10 mouse cellular contexts compared by ENCODE assay signal in the genomic region with DNA sequence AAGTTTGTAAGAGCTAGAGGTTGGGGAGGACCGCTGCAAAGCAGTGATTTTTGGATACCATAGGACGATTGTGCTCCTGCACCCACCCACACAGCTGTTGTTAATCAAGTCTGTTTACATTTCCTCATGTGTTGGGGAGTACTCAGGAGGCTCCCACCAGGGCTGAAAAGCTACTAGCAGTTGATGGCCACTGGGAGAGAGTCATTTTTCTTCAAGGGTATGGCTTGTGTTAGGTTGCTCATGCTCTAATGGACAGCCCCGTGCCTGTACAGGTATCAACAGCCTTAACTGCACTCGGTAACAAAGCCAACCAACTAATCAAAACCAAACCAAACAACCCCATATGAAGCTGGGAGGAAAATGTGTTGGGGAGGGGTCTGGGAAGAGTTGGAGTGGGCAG. TPM values are rescaled to one million over a fixed set of nuclear protein-coding genes. Genes with fewer than 3 reads are reported as not detected.
A peak's percentile ranks its signal among the peaks of the same experiment; 100 is the strongest.
DNase-seq lines count a peak whose midpoint lies in the region; ATAC-seq and TF ChIP-seq lines count a peak whose summit lies in the region.
"Had no signal": no experiment of that assay in that cellular context is flagged by ENCODE, and none has a peak within 500 bp of the region (broad histone marks: within the 10 kb centered on the region; RNA-seq: fewer than 3 reads in every experiment).

No protein-coding gene starts in this region.

- H3K4me2 ChIP-seq in heart, embryonic 16.5 days (ENCODE audit: low read depth, low read length): no peak overlapping the region
- H3K4me2 ChIP-seq in midbrain, embryonic 11.5 days: no peak overlapping the region
- H3K4me2 ChIP-seq in midbrain, embryonic 14.5 days (ENCODE audit: low read length): no peak overlapping the region

- no peaks in the 10 kb centered on the region for H3K9me3 ChIP-seq in heart, embryonic 16.5 days (replicated peaks; ENCODE audit: control insufficient read depth, low read length)
- no peaks in the 10 kb centered on the region for H3K9me3 ChIP-seq in midbrain, embryonic 11.5 days (ENCODE audit: control insufficient read depth, low read length)
- no peaks in the 10 kb centered on the region for H3K9me3 ChIP-seq in midbrain, embryonic 14.5 days (ENCODE audit: control insufficient read depth, low read length)
- no peaks in the 10 kb centered on the region for H3K9me3 ChIP-seq in limb, embryonic 10.5 days (replicated peaks)

- no peaks in the 10 kb centered on the region for H3K36me3 ChIP-seq in heart, embryonic 16.5 days (ENCODE audit: control insufficient read depth, insufficient read depth)
- H3K36me3 ChIP-seq in midbrain, embryonic 11.5 days (ENCODE audit: control insufficient read depth, insufficient read depth, low read length): no peaks in the 10 kb centered on the region
- H3K36me3 ChIP-seq in midbrain, embryonic 14.5 days (ENCODE audit: control insufficient read depth, insufficient read depth, low read length): no peaks in the 10 kb centered on the region
- no peaks in the 10 kb centered on the region for H3K36me3 ChIP-seq in limb, embryonic 10.5 days
- H3K36me3 ChIP-seq in small intestine, adult 2 months (ENCODE audit: control insufficient read depth, insufficient read depth, low read length): peaks cover 10% of the 10 kb centered on the region

- peaks cover 9% of the 10 kb centered on the region; the same call in 1 of the 2 replicates for H3K4me1 ChIP-seq in heart, embryonic 16.5 days (ENCODE audit: control insufficient read depth, insufficient read depth, low read length)
- H3K4me1 ChIP-seq in midbrain, embryonic 11.5 days (ENCODE audit: control insufficient read depth, insufficient read depth, low read length): 0 out of 2 replicates have a peak, but pooled peaks cover 2% of the 10 kb centered on the region
- H3K4me1 ChIP-seq in midbrain, embryonic 14.5 days (ENCODE audit: control insufficient read depth, insufficient read depth, low read length): no peaks in the 10 kb centered on the region
- H3K4me1 ChIP-seq in limb, embryonic 10.5 days: peaks cover 23% of the 10 kb centered on the region
- peaks cover 13% of the 10 kb centered on the region; the same call in 1 of the 2 replicates for H3K4me1 ChIP-seq in small intestine, adult 2 months (ENCODE audit: control insufficient read depth, insufficient read depth, insufficient read length, low read length)

- 73% methylated on average over 4 of the region's 4 CpGs for WGBS in heart, embryonic 16.5 days
- 84% methylated on average over 4 of the region's 4 CpGs for WGBS in midbrain, embryonic 11.5 days
- 95% methylated on average over 4 of the region's 4 CpGs for WGBS in midbrain, embryonic 14.5 days
- 25% methylated on average over 4 of the region's 4 CpGs for WGBS in limb, embryonic 10.5 days
- WGBS in small intestine, adult 2 months: 53% methylated on average over 4 of the region's 4 CpGs

- H3K4me3 ChIP-seq in heart, embryonic 16.5 days (ENCODE audit: low read length): no peak overlapping the region
- no peak overlapping the region for H3K4me3 ChIP-seq in midbrain, embryonic 11.5 days (ENCODE audit: low read depth, low read length)
- no peak overlapping the region for H3K4me3 ChIP-seq in midbrain, embryonic 14.5 days (replicated peaks; ENCODE audit: low read depth, low read length)
- no peak overlapping the region for H3K4me3 ChIP-seq in limb, embryonic 10.5 days
- no peak overlapping the region for H3K4me3 ChIP-seq in small intestine, adult 2 months (ENCODE audit: low read depth, low read length)

- peak overlapping the region; percentile 94; the same call in 1 of the 2 replicates for H3K27ac ChIP-seq in heart, embryonic 16.5 days (ENCODE audit: low read length)
- H3K27ac ChIP-seq in midbrain, embryonic 11.5 days (ENCODE audit: low read depth, low read length): no peak overlapping the region
- H3K27ac ChIP-seq in midbrain, embryonic 14.5 days (replicated peaks; ENCODE audit: low read depth, low read length): no peak overlapping the region
- H3K27ac ChIP-seq in limb, embryonic 10.5 days: peak overlapping the region; percentile 89
- H3K27ac ChIP-seq in small intestine, adult 2 months (ENCODE audit: insufficient read depth, low read depth, low read length): peak overlapping the region; percentile 96; the same call in 1 of the 2 replicates

- no peak for TF ChIP-seq POLR2A in small intestine, adult 2 months (IDR thresholded peaks at IDR 0.05; ENCODE audit: low read depth, low read length)

- no peak for TF ChIP-seq CTCF in small intestine, adult 2 months (IDR thresholded peaks at IDR 0.05; ENCODE audit: extremely low read depth, insufficient read length, insufficient replicate concordance, low read depth, low read length)

- DNase-seq in heart, postnatal 4 days: no peak
- DNase-seq in midbrain, embryonic 11.5 days (ENCODE audit: low spot score, missing footprints): no peak
- no peak for DNase-seq in midbrain, embryonic 14.5 days
- DNase-seq in limb, embryonic 10.5 days (ENCODE audit: low spot score): peak; percentile 46
- DNase-seq in right cerebral cortex, postnatal 10 days (ENCODE audit: low spot score in 2 of 2): no peak
- DNase-seq in layer of hippocampus, adult 8-10 months (ENCODE audit: low spot score in 2 of 2): no peak
- DNase-seq: cerebellum, adult 18-20 months had no signal

- H3K27me3 ChIP-seq in heart, embryonic 16.5 days (ENCODE audit: control insufficient read depth, insufficient read depth, low read length): no peaks in the 10 kb centered on the region
- no peaks in the 10 kb centered on the region for H3K27me3 ChIP-seq in midbrain, embryonic 11.5 days (ENCODE audit: control insufficient read depth, insufficient read depth, low read length)
- no peaks in the 10 kb centered on the region for H3K27me3 ChIP-seq in midbrain, embryonic 14.5 days (ENCODE audit: control insufficient read depth, insufficient read depth, low read length)
- no peaks in the 10 kb centered on the region for H3K27me3 ChIP-seq in limb, embryonic 10.5 days (ENCODE audit: low read depth, poor library complexity, severe bottlenecking)
- H3K27me3 ChIP-seq in small intestine, adult 2 months (ENCODE audit: control insufficient read depth, insufficient read depth, low read length): no peaks in the 10 kb centered on the region

- no peak overlapping the region for H3K9ac ChIP-seq in heart, embryonic 16.5 days (ENCODE audit: low read length)
- H3K9ac ChIP-seq in midbrain, embryonic 11.5 days (ENCODE audit: low read length): no peak overlapping the region
- H3K9ac ChIP-seq in midbrain, embryonic 14.5 days (replicated peaks; ENCODE audit: low read length): no peak overlapping the region

- no peak for ATAC-seq in heart, embryonic 16.5 days (replicated peaks; ENCODE audit: extremely low read depth, insufficient read depth, low FRiP score)
- ATAC-seq in midbrain, embryonic 11.5 days (ENCODE audit: low FRiP score): peak; percentile 7; the same call in 1 of the 2 replicates
- ATAC-seq in midbrain, embryonic 14.5 days (ENCODE audit: low FRiP score, low TSS enrichment): no peak

RNA-seq across cellular contexts. Expression of a gene that starts 1.1 kb away (rescaled TPM):
- polyA plus RNA-seq in heart, embryonic 16.5 days (2015; fragmentation: Nextera tagmentation; extraction: Ambion mirVana): 158 and 184 TPM in 2 replicates
- 100 to 1,000 TPM; 162 to 179 TPM for total RNA-seq in heart, postnatal 4 days (2021)
- polyA plus RNA-seq in midbrain, embryonic 11.5 days (2014; fragmentation: Nextera tagmentation; extraction: Ambion mirVana): 81.0 and 95.7 TPM in 2 replicates
- 47.6 and 131 TPM in 2 replicates for polyA plus RNA-seq in midbrain, embryonic 14.5 days (2014; fragmentation: Nextera tagmentation; extraction: Ambion mirVana)
- polyA plus RNA-seq in limb, embryonic 10.5 days (2016; fragmentation: Nextera tagmentation; extraction: Ambion mirVana): 26.6 and 32.4 TPM in 2 replicates
- polyA plus RNA-seq in small intestine, adult 2 months (2012; rRNA removed): 201 and 1,598 TPM in 2 replicates
- 100 to 1,000 TPM; 276 to 311 (median 294) TPM for total RNA-seq in layer of hippocampus, adult 8-10 months (2022)

RNA-seq across cellular contexts. Expression of a gene that starts 33.8 kb away (rescaled TPM):
- polyA plus RNA-seq in heart, embryonic 16.5 days (2015; fragmentation: Nextera tagmentation; extraction: Ambion mirVana): 0.29 and 0.34 TPM in 2 replicates
- under 1 TPM in 1 of 2 experiments, not detected in 1; 0.71 TPM for total RNA-seq in heart, postnatal 4 days (2021)
- 0.16 TPM in 1 of 2 replicates, not detected in the other for polyA plus RNA-seq in midbrain, embryonic 11.5 days (2014; fragmentation: Nextera tagmentation; extraction: Ambion mirVana)
- polyA plus RNA-seq in midbrain, embryonic 14.5 days (2014; fragmentation: Nextera tagmentation; extraction: Ambion mirVana): 0.17 TPM in 1 of 2 replicates, not detected in the other
- not detected in 2 replicates for polyA plus RNA-seq in limb, embryonic 10.5 days (2016; fragmentation: Nextera tagmentation; extraction: Ambion mirVana)
- 0.09 and 2.5 TPM in 2 replicates for polyA plus RNA-seq in small intestine, adult 2 months (2012; rRNA removed)
- total RNA-seq in layer of hippocampus, adult 8-10 months (2022): not detected
- total RNA-seq: layer of hippocampus, adult 18-20 months had no signal

Comparison
In these comparisons a context has a peak if more than half of its experiments do, and no peak if none do; other contexts are left out.
1. H3K27ac ChIP-seq: peak in heart, embryonic 16.5 days (single experiment), limb, embryonic 10.5 days (single experiment) and small intestine, adult 2 months (single experiment); none in midbrain, embryonic 11.5 days (single experiment) and midbrain, embryonic 14.5 days (single experiment).